Mouse (Mus musculus): ENCODE measurements around the gene Mturn.

Gene Mturn

GRCm38 (mm10) chr6:54731726-54732125, 50.3 kb downstream of the Mturn start:
- no peak for DNase-seq

- no peak for DNase-seq
Measured at GRCm38 (mm10) chr6:54732721-54733120, 51.3 kb downstream of the Mturn start.

DNA sequence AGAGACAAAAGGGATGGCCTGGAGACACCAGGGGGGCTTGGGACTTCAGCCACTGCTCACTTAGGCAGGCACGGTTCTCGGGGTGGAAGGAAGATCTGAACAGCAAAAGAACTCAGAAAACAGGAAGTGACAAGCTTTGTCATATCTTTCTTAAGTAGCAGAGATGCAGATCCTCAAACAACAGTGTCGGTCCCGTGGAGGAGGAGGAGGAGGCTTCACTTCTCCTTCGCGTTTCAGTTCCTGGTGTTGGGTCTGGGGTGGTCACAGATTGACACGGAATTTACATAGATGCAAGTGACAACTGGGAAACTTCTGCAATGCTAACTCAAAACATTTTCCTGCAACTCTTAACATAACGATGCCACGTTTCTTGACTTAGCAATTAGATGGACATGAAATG, 54.7 kb downstream of the Mturn start:
- DNase-seq = peak; percentile 73 to 83

GRCm38 (mm10) chr6:54737255-54737654, 55.8 kb downstream of the Mturn start:
- DNase-seq = peak; percentile 39 to 45

- DNase-seq = peak; percentile 47 to 51
Measured at GRCm38 (mm10) chr6:54737684-54738083, 56.3 kb downstream of the Mturn start.

DNA sequence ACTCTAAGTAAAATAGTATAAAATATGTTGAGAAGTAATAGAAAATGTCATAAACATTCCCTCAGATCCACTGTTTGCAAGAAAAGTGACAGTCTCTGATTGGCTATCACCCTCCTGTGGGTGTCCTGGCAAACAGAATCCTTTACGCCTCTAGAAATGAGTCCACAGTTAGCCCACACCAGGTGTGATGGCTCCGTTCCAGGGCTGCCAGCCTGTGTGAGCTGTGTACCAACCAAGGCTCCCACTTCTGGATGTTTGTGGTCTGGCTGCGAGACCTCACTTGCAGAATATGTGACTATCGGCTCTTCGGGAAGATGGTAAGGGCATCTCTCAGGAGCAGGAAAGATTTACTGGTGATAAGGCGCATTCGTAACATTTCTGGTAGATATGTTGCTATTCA, 67.6 kb downstream of the Mturn start:
- no peak for DNase-seq

GRCm38 (mm10) chr6:54751621-54752020, 70.2 kb downstream of the Mturn start:
- DNase-seq = peak in 1 of 2 experiments; percentile 20

DNA sequence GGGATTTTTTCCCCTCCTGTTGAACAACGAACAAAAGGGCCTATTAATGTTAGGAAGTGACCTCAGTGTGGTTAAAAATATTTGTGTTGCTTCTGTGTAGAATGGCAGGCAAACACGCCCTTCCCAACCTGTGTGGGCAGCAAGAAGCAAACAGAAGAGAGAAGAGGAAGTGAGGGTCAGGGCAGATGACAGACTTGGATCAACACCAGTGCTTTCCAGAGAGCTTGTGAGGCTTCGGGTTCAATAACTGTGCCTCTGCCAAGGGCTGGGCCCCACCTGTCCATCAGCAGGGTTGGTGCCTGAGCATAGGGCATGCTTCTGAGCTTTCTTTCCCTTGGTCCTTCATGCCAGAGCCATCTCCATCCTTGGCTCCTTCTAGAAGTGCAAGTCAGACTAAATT, 70.7 kb downstream of the Mturn start:
- peak; percentile 63 to 71 for DNase-seq

Measured in B cell, adult 2 months (primary cell).